In genomic region chr13:113409941-113410340, GRCm38 (mm10) we compare ENCODE assay signal across 10 mouse cellular contexts.
DNase-seq lines count a peak whose midpoint lies in the region; ATAC-seq lines count a peak whose summit lies in the region.
"Had no signal": no experiment of that assay in that cellular context is flagged by ENCODE, and none has a peak within 500 bp of the region (broad histone marks: within the 10 kb centered on the region; RNA-seq: fewer than 3 reads in every experiment).

No protein-coding gene starts in this region.

- no peak overlapping the region for H3K27ac ChIP-seq in intestine, embryonic 14.5 days (ENCODE audit: low read depth)
- H3K27ac ChIP-seq in intestine, embryonic 16.5 days (ENCODE audit: low read length) = no peak overlapping the region
- H3K27ac ChIP-seq in embryonic facial prominence, embryonic 11.5 days (replicated peaks; ENCODE audit: low read depth, low read length) = no peak overlapping the region
- peak overlapping the region; percentile 56 for H3K27ac ChIP-seq in limb, embryonic 10.5 days

- no peak for ATAC-seq in intestine, embryonic 14.5 days (replicated peaks; ENCODE audit: low FRiP score, low TSS enrichment, low read depth)
- ATAC-seq in intestine, embryonic 16.5 days = no peak
- no peak for ATAC-seq in embryonic facial prominence, embryonic 11.5 days (replicated peaks; ENCODE audit: insufficient number of reproducible peaks, low FRiP score, low TSS enrichment, low read depth)

- no peaks in the 10 kb centered on the region for H3K9me3 ChIP-seq in intestine, embryonic 14.5 days (ENCODE audit: control insufficient read depth, low read length)
- H3K9me3 ChIP-seq in intestine, embryonic 16.5 days (ENCODE audit: control insufficient read depth, low read length) = no peaks in the 10 kb centered on the region
- H3K9me3 ChIP-seq in embryonic facial prominence, embryonic 11.5 days (replicated peaks; ENCODE audit: control insufficient read depth, low read length) = no peaks in the 10 kb centered on the region
- H3K9me3 ChIP-seq in limb, embryonic 10.5 days (replicated peaks) = no peaks in the 10 kb centered on the region

- no peak overlapping the region for H3K9ac ChIP-seq in intestine, embryonic 14.5 days (ENCODE audit: low read length)
- H3K9ac ChIP-seq in intestine, embryonic 16.5 days (ENCODE audit: low read depth, low read length) = no peak overlapping the region
- no peak overlapping the region for H3K9ac ChIP-seq in embryonic facial prominence, embryonic 11.5 days (replicated peaks; ENCODE audit: low read length)

- WGBS in intestine, embryonic 14.5 days = 66% methylated on average over 12 of the region's 12 CpGs
- WGBS in intestine, embryonic 16.5 days = 65% methylated on average over 12 of the region's 12 CpGs
- 37% methylated on average over 12 of the region's 12 CpGs for WGBS in embryonic facial prominence, embryonic 11.5 days
- WGBS in limb, embryonic 10.5 days = 36% methylated on average over 12 of the region's 12 CpGs

- H3K4me1 ChIP-seq in intestine, embryonic 14.5 days (replicated peaks; ENCODE audit: control insufficient read depth, insufficient read depth, low read length) = no peaks in the 10 kb centered on the region
- H3K4me1 ChIP-seq in intestine, embryonic 16.5 days (ENCODE audit: control insufficient read depth, insufficient read depth, low read length) = no peaks in the 10 kb centered on the region
- no peaks in the 10 kb centered on the region for H3K4me1 ChIP-seq in embryonic facial prominence, embryonic 11.5 days (ENCODE audit: control insufficient read depth, insufficient read depth, low read length)
- peaks cover 11% of the 10 kb centered on the region for H3K4me1 ChIP-seq in limb, embryonic 10.5 days
- H3K4me1 ChIP-seq: megakaryocyte, embryonic 14.5 days had no signal

- H3K4me2 ChIP-seq in intestine, embryonic 14.5 days (ENCODE audit: low read length) = no peak overlapping the region
- no peak overlapping the region for H3K4me2 ChIP-seq in intestine, embryonic 16.5 days (ENCODE audit: low read depth, low read length)
- H3K4me2 ChIP-seq in embryonic facial prominence, embryonic 11.5 days (ENCODE audit: low read depth, low read length) = no peak overlapping the region

- no peaks in the 10 kb centered on the region for H3K27me3 ChIP-seq in intestine, embryonic 14.5 days (replicated peaks; ENCODE audit: control insufficient read depth, insufficient read depth, low read length)
- H3K27me3 ChIP-seq in intestine, embryonic 16.5 days (replicated peaks; ENCODE audit: control insufficient read depth, insufficient read depth, low read length) = no peaks in the 10 kb centered on the region
- no peaks in the 10 kb centered on the region for H3K27me3 ChIP-seq in embryonic facial prominence, embryonic 11.5 days (ENCODE audit: control insufficient read depth, insufficient read depth, low read length)
- H3K27me3 ChIP-seq in limb, embryonic 10.5 days (ENCODE audit: low read depth, poor library complexity, severe bottlenecking) = no peaks in the 10 kb centered on the region
- H3K27me3 ChIP-seq: CH12.LX; megakaryocyte, embryonic 14.5 days had no signal

- H3K36me3 ChIP-seq in intestine, embryonic 14.5 days (ENCODE audit: control insufficient read depth, insufficient read depth, low read length) = no peaks in the 10 kb centered on the region
- H3K36me3 ChIP-seq in intestine, embryonic 16.5 days (ENCODE audit: control insufficient read depth, insufficient read depth, low read length) = no peaks in the 10 kb centered on the region
- no peaks in the 10 kb centered on the region for H3K36me3 ChIP-seq in embryonic facial prominence, embryonic 11.5 days (replicated peaks; ENCODE audit: control insufficient read depth, insufficient read depth, low read depth, low read length)
- no peaks in the 10 kb centered on the region for H3K36me3 ChIP-seq in limb, embryonic 10.5 days

- H3K4me3 ChIP-seq in intestine, embryonic 14.5 days (ENCODE audit: low read depth, low read length) = no peak overlapping the region
- no peak overlapping the region for H3K4me3 ChIP-seq in intestine, embryonic 16.5 days (ENCODE audit: low read length)
- H3K4me3 ChIP-seq in embryonic facial prominence, embryonic 11.5 days (ENCODE audit: low read depth, low read length) = no peak overlapping the region
- H3K4me3 ChIP-seq in limb, embryonic 10.5 days = no peak overlapping the region
- H3K4me3 ChIP-seq: megakaryocyte, embryonic 14.5 days had no signal

- DNase-seq in intestine, embryonic 14.5 days (ENCODE audit: low spot score) = peak; percentile 45
- DNase-seq in embryonic facial prominence, embryonic 11.5 days (ENCODE audit: low spot score) = peak; percentile 71
- peak; percentile 35 for DNase-seq in kidney, adult 9 months
- peak; percentile 67 for DNase-seq in limb, embryonic 10.5 days (ENCODE audit: low spot score)
- peak; percentile 35 for DNase-seq in yolk sac, embryonic 10.5 days (ENCODE audit: low spot score)
- no peak for DNase-seq in Muller cell, postnatal 12 days (ENCODE audit: inconsistent ontology term)
- no peak for DNase-seq in liver

Comparison
In these comparisons a context has a peak if more than half of its experiments do, and no peak if none do; other contexts are left out.
1. DNase-seq: peak in intestine, embryonic 14.5 days (single experiment), embryonic facial prominence, embryonic 11.5 days (single experiment), kidney, adult 9 months (single experiment), limb, embryonic 10.5 days (single experiment) and yolk sac, embryonic 10.5 days (single experiment); none in Muller cell, postnatal 12 days (single experiment) and liver (single experiment).